Mouse (Mus musculus): ENCODE measurements around the gene Cox15. TPM values are rescaled to one million over a fixed set of nuclear protein-coding genes. Genes with fewer than 3 reads are reported as not detected.
A peak's percentile ranks its signal among the peaks of the same experiment; 100 is the strongest.

Cox15 gene
- polyA plus RNA-seq, 1 experiment from 2014 or later, result 11.2 TPM

DNA sequence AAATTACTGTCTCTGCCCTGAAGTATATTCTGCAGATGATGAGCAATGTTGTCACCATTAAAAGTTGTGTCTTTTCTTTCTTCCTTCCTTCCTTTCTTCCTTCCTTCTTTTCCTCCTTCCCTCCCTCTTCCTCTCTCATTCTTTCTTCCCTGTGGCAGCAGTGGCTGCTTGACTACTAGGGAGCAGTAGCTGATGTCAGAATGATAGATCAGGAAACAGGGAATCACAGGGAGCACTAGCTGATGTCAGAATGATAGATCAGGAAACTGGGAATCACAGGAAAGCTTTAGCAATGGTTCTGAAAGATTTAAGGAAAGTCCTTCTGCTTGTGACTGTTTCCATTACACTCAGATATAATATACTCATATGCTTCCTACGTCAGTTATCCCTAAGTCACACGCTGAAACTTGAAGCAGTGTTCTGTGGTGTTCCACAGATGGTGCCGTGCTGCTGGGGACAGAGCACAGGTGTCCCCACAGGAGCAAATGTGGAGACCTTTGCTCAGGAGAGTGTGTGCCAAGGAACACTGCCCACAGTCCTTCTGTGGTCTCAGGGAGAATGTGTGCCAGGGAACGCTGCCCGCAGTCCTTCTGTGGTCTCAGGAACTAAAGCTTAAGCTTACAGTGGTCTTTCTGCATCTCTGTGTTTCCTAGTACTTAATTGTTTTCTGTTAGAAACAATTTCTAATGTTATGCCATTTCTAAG, 55.0 kb downstream of the Cox15 start:
- no peak for ATAC-seq (ENCODE audit: borderline replicate concordance, extremely low read depth, low FRiP score, low TSS enrichment)
- Histone ChIP-seq H3K4me3 (no peak overlapping the region), H3K4me1 (no peaks in the 10 kb centered on the region), H3K4me2 (no peak overlapping the region), H3K9ac (no peak overlapping the region), H3K27ac (no peak overlapping the region), H3K9me3 (no peaks in the 10 kb centered on the region), H3K27me3 (no peaks in the 10 kb centered on the region), H3K36me3 (peaks cover 13% of the 10 kb centered on the region)
- 94% methylated on average over 5 of the region's 5 CpGs for WGBS

DNA sequence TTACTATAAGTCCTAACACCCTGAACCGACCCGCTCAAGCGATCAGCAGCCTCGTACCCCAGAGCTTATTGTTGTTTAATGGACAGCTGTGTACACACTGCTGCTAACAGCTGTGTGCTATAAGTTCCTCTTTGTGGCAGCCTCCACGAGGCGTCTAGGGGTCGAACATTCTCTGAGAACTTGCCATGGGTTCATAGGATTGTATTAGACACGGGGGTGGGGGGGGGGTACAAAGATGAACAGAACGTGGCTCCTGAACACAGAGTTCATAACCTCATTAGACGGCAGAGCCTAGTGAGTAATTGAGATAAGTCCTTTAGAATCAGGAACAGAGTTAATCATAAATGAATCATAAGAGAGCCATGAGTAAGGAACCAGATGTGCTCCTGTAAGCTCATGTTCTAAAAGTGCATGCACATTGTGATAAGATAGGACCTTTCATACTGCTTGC, 57.3 kb downstream of the Cox15 start:
- H3K27me3 ChIP-seq, result no peaks in the 10 kb centered on the region
- H3K9me3 ChIP-seq, result no peaks in the 10 kb centered on the region
- no peak overlapping the region for H3K9ac ChIP-seq
- H3K4me1 ChIP-seq, result no peaks in the 10 kb centered on the region
- no peak for ATAC-seq (ENCODE audit: borderline replicate concordance, extremely low read depth, low FRiP score, low TSS enrichment)
- no peak overlapping the region for H3K27ac ChIP-seq
- 58% methylated on average over 10 of the region's 10 CpGs for WGBS
- H3K4me3 ChIP-seq, result no peak overlapping the region
- H3K36me3 ChIP-seq, result peaks cover 7% of the 10 kb centered on the region
- no peak overlapping the region for H3K4me2 ChIP-seq

DNA sequence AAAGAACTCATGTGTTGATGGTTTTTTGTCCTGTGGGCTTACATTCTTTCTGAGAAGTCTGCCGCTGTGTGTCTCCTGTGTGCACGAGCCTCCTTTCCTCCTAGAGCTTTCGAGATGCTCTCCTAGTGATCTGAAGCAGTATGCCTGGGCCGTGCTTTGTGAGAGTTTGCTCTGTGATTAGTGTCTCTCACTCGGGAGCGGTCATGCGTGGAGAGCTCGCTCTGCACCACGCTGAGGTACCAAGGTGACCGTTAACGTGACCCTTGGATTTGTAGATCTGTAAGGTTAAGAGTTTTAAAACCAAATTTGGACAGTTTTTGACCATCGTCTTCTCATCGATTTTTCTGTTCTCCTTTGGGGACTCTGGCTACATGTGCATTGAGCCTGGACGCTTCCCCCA, 60.0 kb downstream of the Cox15 start:
- no peaks in the 10 kb centered on the region for H3K27me3 ChIP-seq
- 88% methylated on average over 14 of the region's 14 CpGs for WGBS
- H3K4me3 ChIP-seq, result no peak overlapping the region
- no peak overlapping the region for H3K9ac ChIP-seq
- H3K9me3 ChIP-seq, result no peaks in the 10 kb centered on the region
- no peak overlapping the region for H3K27ac ChIP-seq
- no peaks in the 10 kb centered on the region for H3K4me1 ChIP-seq
- ATAC-seq (ENCODE audit: borderline replicate concordance, extremely low read depth, low FRiP score, low TSS enrichment), result no peak
- no peak overlapping the region for H3K4me2 ChIP-seq
- H3K36me3 ChIP-seq, result no peaks in the 10 kb centered on the region

DNA sequence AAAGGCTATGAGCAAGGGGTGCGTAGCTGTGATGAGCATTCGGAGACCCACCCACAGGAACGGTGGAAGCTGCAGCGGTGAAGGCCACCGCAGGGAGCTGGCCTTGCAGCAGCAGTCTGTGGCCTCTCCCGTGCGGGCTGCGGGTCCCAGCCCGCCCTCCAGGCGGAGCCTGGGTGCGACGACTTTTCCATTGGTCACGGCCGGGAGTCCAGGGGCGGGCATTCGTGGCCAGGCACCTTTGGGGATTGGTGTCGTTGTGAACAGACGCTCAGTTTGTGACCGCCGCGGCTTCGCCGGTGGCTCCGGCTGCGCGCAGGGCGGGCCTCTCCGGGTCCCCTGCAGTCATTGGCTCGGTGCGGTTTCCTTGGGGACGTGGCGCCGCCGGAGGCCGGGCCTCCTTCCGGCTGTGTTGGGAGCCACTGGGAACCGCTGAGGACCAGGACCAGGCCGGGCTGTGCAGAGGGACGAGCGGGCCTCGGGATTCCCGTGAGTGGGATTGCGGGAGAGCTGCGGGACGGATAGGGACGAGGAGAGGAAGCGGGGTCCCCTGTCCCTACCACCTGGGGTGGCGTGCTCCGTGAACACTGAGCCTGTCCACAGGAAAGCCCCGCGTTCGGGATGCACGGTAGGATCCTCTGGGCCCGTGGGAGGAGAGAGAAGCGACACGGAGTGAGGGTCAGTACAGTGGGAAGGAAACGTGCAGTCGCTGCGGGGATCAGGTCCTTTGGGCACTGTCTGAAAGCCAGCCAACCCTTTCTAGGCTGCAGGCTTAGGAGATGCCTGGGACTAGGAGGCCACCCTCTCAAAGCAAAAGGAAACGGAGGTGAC, 63.2 kb downstream of the Cox15 start, which contains the start of gene Entpd7:
TSS of gene Entpd7 (plus strand) at position 254 of the 828 bp plus-strand sequence.
- peak within 1 kb of the TSS; percentile 76 for H3K4me3 ChIP-seq
- ATAC-seq (ENCODE audit: borderline replicate concordance, extremely low read depth, low FRiP score, low TSS enrichment), result peak; percentile 100
- H3K27ac ChIP-seq, result 0 out of 2 replicates have a peak within 1 kb of the TSS, but pooled peaks have one; percentile 11
- H3K9ac ChIP-seq, result peak within 1 kb of the TSS; percentile 73
- no peaks in the 10 kb centered on the region for H3K4me1 ChIP-seq
- no peaks in the 10 kb centered on the region for H3K36me3 ChIP-seq
- WGBS, result under 1% methylated on average over 60 of the region's 60 CpGs
- H3K4me2 ChIP-seq, result peak within 1 kb of the TSS; percentile 85
- no peaks in the 10 kb centered on the region for H3K9me3 ChIP-seq
- no peaks in the 10 kb centered on the region for H3K27me3 ChIP-seq

Other genes with a start within 250 kb of the Cox15 start
- 27.2 and 31.1 TPM in 2 replicates for gene Got1, start 228.4 kb downstream of the Cox15 start, polyA plus RNA-seq (2015; fragmentation: Nextera tagmentation; extraction: Ambion mirVana)
- 0.08 TPM in 1 of 2 replicates, not detected in the other for gene Nkx2-3, start 140.7 kb downstream of the Cox15 start, polyA plus RNA-seq (2015; fragmentation: Nextera tagmentation; extraction: Ambion mirVana)
- 11.1 and 12.9 TPM in 2 replicates for gene Slc25a28, start 78.1 kb downstream of the Cox15 start, polyA plus RNA-seq (2015; fragmentation: Nextera tagmentation; extraction: Ambion mirVana)
- 10.6 and 12.7 TPM in 2 replicates for gene Entpd7, start 63.3 kb downstream of the Cox15 start, polyA plus RNA-seq (2015; fragmentation: Nextera tagmentation; extraction: Ambion mirVana)
- 15.3 and 15.6 TPM in 2 replicates for gene Cutc, start within 50 bp of the Cox15 start, polyA plus RNA-seq (2015; fragmentation: Nextera tagmentation; extraction: Ambion mirVana)
- 0.04 and 0.10 TPM in 2 replicates for gene Abcc2, start 29.2 kb upstream of the Cox15 start, polyA plus RNA-seq (2015; fragmentation: Nextera tagmentation; extraction: Ambion mirVana)
- 22.2 and 22.4 TPM in 2 replicates for gene Dnmbp, start 187.2 kb upstream of the Cox15 start, polyA plus RNA-seq (2015; fragmentation: Nextera tagmentation; extraction: Ambion mirVana)
- gene Cpn1, start 233.6 kb upstream of the Cox15 start, polyA plus RNA-seq (2015; fragmentation: Nextera tagmentation; extraction: Ambion mirVana), result 5.8 and 6.6 TPM in 2 replicates

All from lung, embryonic 15.5 days (tissue).